Mouse (Mus musculus) liver, adult 2 months (tissue): ENCODE results near the gene Hook2. TPM values are rescaled to one million over a fixed set of nuclear protein-coding genes. Genes with fewer than 3 reads are reported as not detected.

ENCODE experiments used
- DNase-seq: peaks from one replicate; pipeline ENCODE4 v3.0.0-alpha.2; 2011; ENCODE audit warnings: low read depth, low spot score; ENCODE audit errors: extremely low read depth
- H3K27ac ChIP-seq: fragments of 200-500 bp; replicated peaks from 2 replicates; pipeline ENCODE4 v1.5.1; 2012; ENCODE audit warnings: low read depth, mild to moderate bottlenecking, control low read depth, inconsistent platforms, low read length; ENCODE audit not compliant: insufficient read depth
- H3K27me3 ChIP-seq: fragments of 200-500 bp; 2 replicates; pipeline ENCODE4 v1.6.1; 2012; ENCODE audit warnings: mild to moderate bottlenecking, moderate library complexity, low read length, inconsistent platforms; ENCODE audit not compliant: control insufficient read depth, insufficient read depth
- H3K36me3 ChIP-seq: fragments of 200-500 bp; 2 replicates; pipeline ENCODE4 v1.6.1; 2012; ENCODE audit warnings: low read length, inconsistent platforms; ENCODE audit not compliant: control insufficient read depth, insufficient read depth
- H3K4me1 ChIP-seq: fragments of 200-500 bp; 2 replicates; pipeline ENCODE4 v1.6.1; 2011; ENCODE audit warnings: low read length; ENCODE audit not compliant: control insufficient read depth, insufficient read depth
- H3K4me3 ChIP-seq: fragments of 200-500 bp; 2 replicates; pipeline ENCODE4 v1.5.1; 2011; ENCODE audit warnings: low read depth, mild to moderate bottlenecking, control low read depth, low read length, moderate library complexity; ENCODE audit not compliant: insufficient read depth
- H3K79me2 ChIP-seq: fragments of 200-500 bp; 2 replicates; pipeline ENCODE4 v1.6.1; 2012; ENCODE audit warnings: inconsistent platforms, mild to moderate bottlenecking, low read length, moderate library complexity; ENCODE audit not compliant: control insufficient read depth, insufficient read depth
- H3K9ac ChIP-seq: fragments of 200-500 bp; 2 replicates; pipeline ENCODE4 v1.6.1; 2012; ENCODE audit warnings: low read depth, mild to moderate bottlenecking, control low read depth, inconsistent platforms, low read length
- CTCF ChIP-seq: fragments of 200-500 bp; IDR thresholded peaks from 2 replicates; pipeline ENCODE4 v1.5.1; 2011; ENCODE audit warnings: low read depth, low read length, control low read depth
- POLR2A ChIP-seq: fragments of 200-500 bp; IDR thresholded peaks from 2 replicates; pipeline ENCODE4 v1.6.1; 2011; ENCODE audit warnings: low read length, control low read depth; ENCODE audit not compliant: insufficient read depth; ENCODE audit errors: extremely low read depth
- WGBS: fragments of 180-500 bp; shearing (Covaris S2); methylation state at CpG from one replicate; pipeline ENCODE4 v1.1.7; 2018; 5-methylcytosine and 5-hydroxymethylcytosine counted together
- polyA plus RNA-seq: library from polyadenylated mRNA; depleted of rRNA; stranded (reverse); fragments of >200 nt; gene quantifications from 2 replicates; pipeline ENCODE4 v1.2.3, GENCODE M21; 2012
- total RNA-seq: library from RNA; depleted of rRNA; stranded (reverse); fragments of >200 nt; gene quantifications from 2 replicates; pipeline ENCODE4 v1.2.3, GENCODE M21; 2014

Hook2 gene
- total and polyA plus RNA-seq, 2 experiments = 12.4 to 12.5 TPM

GRCm38 (mm10) chr8:84946528-84947240 lies 43.7 kb upstream of the Hook2 start, which contains the start of gene Rtbdn:
Rtbdn (plus strand) TSS chr8:84946991.
- 14% methylated on average over 17 of the region's 17 CpGs for WGBS
- no peaks in the 10 kb centered on the region for H3K79me2 ChIP-seq
- H3K36me3 ChIP-seq = no peaks in the 10 kb centered on the region
- TF ChIP-seq POLR2A (no peak), CTCF (peak; percentile 44; the same call in 1 of the 2 replicates)
- H3K9ac ChIP-seq = no peak within 1 kb of the TSS
- no peak within 1 kb of the TSS for H3K4me3 ChIP-seq
- peaks cover 3% of the 10 kb centered on the region; the same call in 1 of the 2 replicates for H3K4me1 ChIP-seq
- H3K27me3 ChIP-seq = peaks cover 22% of the 10 kb centered on the region
- DNase-seq = no peak
- H3K27ac ChIP-seq = no peak within 1 kb of the TSS

GRCm38 (mm10) chr8:84947241-84947545 lies 43.2 kb upstream of the Hook2 start:
- Histone ChIP-seq H3K4me3 (no peak overlapping the region), H3K36me3 (no peaks in the 10 kb centered on the region), H3K4me1 (peaks cover 3% of the 10 kb centered on the region; the same call in 1 of the 2 replicates), H3K27ac (no peak overlapping the region), H3K9ac (no peak overlapping the region), H3K79me2 (no peaks in the 10 kb centered on the region), H3K27me3 (peaks cover 22% of the 10 kb centered on the region)
- WGBS = 7% methylated on average over 9 of the region's 9 CpGs
- TF ChIP-seq POLR2A = no peak
- peak; percentile 19; the same call in 1 of the 2 replicates for TF ChIP-seq CTCF
- no peak for DNase-seq

DNA sequence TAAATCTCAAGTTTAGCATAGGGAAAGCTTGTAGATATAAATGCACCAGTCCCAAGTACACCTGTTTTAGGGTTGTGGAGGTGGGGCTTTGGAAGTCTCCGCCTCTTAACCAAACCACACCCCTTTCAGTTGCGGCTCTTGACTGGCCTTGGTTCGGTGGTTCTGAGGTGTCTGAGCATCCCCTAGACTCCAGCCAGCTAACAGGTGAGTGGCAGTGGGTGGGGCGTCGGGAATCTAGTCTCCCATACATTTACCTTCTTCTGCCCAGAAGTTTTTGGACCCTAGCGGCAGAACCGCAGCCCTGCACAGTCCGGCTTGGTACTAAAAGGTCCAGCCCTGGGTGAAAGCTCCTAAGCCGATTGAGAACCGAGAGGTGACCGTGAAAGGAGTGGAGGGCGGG lies 40.6 kb upstream of the Hook2 start:
- peaks cover under 1% of the 10 kb centered on the region; the same call in 1 of the 2 replicates for H3K4me1 ChIP-seq
- no peak overlapping the region for H3K4me3 ChIP-seq
- WGBS = 29% methylated on average over 12 of the region's 12 CpGs
- no peaks in the 10 kb centered on the region for H3K79me2 ChIP-seq
- H3K9ac ChIP-seq = no peak overlapping the region
- H3K27ac ChIP-seq = no peak overlapping the region
- H3K36me3 ChIP-seq = no peaks in the 10 kb centered on the region
- DNase-seq = no peak
- TF ChIP-seq CTCF (no peak), POLR2A (no peak)
- H3K27me3 ChIP-seq = peaks cover 20% of the 10 kb centered on the region

DNA sequence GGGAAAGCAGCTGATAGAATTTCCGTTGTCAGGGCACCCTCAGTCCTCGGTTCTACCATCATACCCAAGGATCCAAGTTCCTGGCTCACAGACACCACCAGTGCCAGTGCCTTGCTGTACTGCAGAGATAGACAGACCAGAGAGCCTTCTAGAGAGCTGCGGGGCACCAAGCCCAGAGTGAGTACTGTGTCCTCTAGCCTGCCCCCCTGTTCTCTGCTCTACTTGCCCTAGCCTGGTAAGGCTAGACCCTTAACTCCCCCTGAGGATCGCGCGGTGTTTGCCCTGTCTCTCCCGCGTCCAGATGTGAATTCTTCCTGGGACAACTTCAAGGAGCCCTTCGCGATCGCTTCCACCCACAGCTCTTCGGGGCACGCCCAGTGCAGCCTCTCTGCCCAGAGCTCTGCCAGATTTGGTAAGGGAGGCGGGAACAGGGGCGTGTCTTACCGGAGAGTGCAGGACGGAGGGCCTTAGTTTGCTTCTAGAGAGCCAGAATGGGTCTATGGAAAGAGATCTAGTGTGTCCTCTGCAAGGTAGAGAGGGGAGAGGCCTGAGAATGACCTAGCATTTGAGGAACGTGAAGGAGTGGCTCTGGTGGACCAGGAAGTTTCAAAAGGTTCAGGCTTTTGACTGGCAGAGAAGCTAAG lies 37.7 kb upstream of the Hook2 start:
- Histone ChIP-seq H3K4me3 (no peak overlapping the region), H3K27ac (no peak overlapping the region), H3K4me1 (peaks cover 2% of the 10 kb centered on the region; the same call in 1 of the 2 replicates), H3K27me3 (peaks cover 3% of the 10 kb centered on the region; the same call in 1 of the 2 replicates), H3K9ac (no peak overlapping the region), H3K36me3 (no peaks in the 10 kb centered on the region), H3K79me2 (no peaks in the 10 kb centered on the region)
- no peak for TF ChIP-seq CTCF
- no peak for TF ChIP-seq POLR2A
- peak; percentile 60 for DNase-seq
- WGBS = 7% methylated on average over 18 of the region's 18 CpGs

- H3K27me3 ChIP-seq = no peaks in the 10 kb centered on the region
- DNase-seq = peak; percentile 49
These were observed 33.6 kb upstream of the Hook2 start for GRCm38 (mm10) chr8:84956768-84957167.

More at GRCm38 (mm10) chr8:84956768-84957167, 33.6 kb upstream of the Hook2 start:
- no peak overlapping the region for H3K4me3 ChIP-seq
- H3K79me2 ChIP-seq = no peaks in the 10 kb centered on the region
- H3K27ac ChIP-seq = no peak overlapping the region
- H3K36me3 ChIP-seq = no peaks in the 10 kb centered on the region
- 64% methylated on average over 2 of the region's 2 CpGs for WGBS
- TF ChIP-seq CTCF (peak; percentile 57), POLR2A (no peak)
- H3K9ac ChIP-seq = no peak overlapping the region
- H3K4me1 ChIP-seq = peaks cover 7% of the 10 kb centered on the region; the same call in 1 of the 2 replicates
